Mouse (Mus musculus) CH12F3 (cell line): Measurements from ENCODE around the gene Siah1a.

ENCODE experiments used
- in situ Hi-C: fragments of 300-500 bp; cut with MboI; formaldehyde crosslinking; loops from 2 replicates; pipeline ENCODE4 v1.14.3; 2020; ENCODE audit warnings: low sequenced_read_pairs

The Siah1a gene

GRCm38 (mm10) chr8:86745935-86746441 lies 254 bp upstream of the Siah1a start:
- in situ Hi-C loops = no loop called here

DNA sequence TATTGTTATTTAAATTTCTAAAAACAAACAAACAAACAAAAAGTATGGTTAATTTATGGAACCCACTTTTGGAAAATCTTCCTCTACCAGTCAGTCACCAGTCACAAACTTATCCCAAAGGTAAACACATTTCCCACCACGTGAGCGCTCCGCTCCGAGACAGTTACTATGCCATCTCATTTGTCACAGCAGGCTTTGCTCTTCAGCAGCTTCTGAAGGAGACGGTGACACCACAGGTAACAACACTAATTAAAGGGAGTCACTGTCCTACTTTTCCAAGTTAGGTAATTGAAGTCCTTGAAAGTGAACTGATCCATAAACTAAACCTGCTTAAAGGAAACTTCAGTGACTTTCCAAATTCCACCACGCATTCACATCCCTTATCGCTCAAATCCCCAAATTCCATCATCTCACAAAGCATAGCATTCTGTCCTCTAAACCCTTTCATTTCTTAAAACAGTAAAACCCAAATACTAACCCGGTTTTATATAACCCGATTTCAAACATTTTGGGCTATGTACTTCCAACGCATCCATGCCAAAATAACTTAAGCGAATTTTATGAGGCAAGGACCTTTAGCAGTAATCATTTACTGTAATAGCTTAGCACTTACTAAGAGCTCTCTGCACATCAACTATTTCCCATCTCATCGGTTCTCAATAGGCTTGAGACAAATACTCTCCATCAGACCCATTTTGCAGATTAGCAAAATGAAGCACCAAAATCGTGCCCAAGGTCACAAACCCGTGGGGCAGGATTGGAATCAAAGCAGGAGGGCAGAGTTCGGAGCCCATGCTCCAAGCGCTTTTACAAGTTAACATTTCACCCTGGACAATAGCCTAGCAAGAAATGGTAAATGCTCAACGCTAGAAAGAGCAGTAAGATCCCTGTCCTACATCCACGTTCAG lies 1.2 kb downstream of the Siah1a start:
- in situ Hi-C loops = no loop called here

- in situ Hi-C loops = no loop called here
Measured at GRCm38 (mm10) chr8:86742605-86743345, 3.0 kb downstream of the Siah1a start.

GRCm38 (mm10) chr8:86741627-86742026 lies 4.1 kb downstream of the Siah1a start:
- in situ Hi-C loops = no loop called here

- in situ Hi-C loops = no loop called here
Measured at GRCm38 (mm10) chr8:86740899-86741298, 4.8 kb downstream of the Siah1a start.

DNA sequence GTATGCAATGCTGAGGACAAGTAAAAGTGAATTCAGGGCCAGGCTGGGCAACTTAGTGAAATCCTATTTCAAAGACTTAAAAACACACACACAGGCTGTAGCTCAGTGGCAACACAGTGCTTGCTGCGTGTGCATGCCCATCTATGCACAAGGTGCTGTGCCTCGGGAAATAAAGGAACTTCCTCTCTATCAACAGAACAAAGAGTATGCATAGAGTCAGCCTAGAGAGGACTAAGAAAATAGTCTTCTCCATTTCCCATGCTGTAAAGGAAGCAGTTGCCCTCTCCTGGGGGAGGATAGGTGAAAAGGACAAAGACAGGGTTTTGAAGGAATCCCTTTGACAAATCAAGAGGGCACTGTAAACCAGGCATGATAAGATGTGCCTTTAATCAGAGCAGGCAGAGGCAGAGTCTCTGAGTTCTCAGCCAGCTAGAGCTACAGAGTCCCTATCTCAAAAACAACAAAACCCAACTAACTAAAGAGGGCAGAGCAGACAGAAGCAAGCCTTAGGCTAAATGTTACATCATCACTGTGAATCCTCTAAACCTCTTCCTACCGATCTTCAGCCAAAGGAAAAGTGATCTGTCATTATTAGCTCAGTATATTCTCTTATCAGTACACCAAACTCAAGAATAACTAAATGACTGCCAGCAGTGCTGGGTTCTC lies 10.2 kb downstream of the Siah1a start:
- in situ Hi-C loops = no loop called here

GRCm38 (mm10) chr8:86734954-86735353 lies 10.8 kb downstream of the Siah1a start:
- in situ Hi-C loops = no loop called here

- in situ Hi-C loops = no loop called here
Measured at GRCm38 (mm10) chr8:86734171-86734570, 11.6 kb downstream of the Siah1a start.

- in situ Hi-C loops = no loop called here
Measured at GRCm38 (mm10) chr8:86730860-86731259, 14.9 kb downstream of the Siah1a start.

DNA sequence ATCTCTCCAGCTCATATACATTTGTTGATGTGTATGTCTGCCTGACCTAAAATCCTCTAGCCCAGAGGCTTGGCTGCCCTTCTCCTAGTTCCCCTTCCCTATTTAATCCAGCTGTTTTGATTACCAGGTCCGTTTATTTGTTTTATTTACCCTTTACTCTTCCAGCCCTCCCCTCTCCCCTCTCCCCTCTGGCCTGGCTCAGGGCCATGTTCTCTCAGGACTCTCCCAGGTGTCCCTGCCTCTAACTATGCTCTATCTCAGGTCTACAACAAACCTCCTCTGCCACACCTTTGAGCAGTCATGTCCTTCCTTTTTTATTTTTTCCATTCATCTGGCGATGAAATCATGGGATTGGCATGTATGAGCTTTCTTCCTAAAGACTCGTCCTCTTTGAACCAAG lies 15.4 kb downstream of the Siah1a start:
- in situ Hi-C loops = no loop called here

DNA sequence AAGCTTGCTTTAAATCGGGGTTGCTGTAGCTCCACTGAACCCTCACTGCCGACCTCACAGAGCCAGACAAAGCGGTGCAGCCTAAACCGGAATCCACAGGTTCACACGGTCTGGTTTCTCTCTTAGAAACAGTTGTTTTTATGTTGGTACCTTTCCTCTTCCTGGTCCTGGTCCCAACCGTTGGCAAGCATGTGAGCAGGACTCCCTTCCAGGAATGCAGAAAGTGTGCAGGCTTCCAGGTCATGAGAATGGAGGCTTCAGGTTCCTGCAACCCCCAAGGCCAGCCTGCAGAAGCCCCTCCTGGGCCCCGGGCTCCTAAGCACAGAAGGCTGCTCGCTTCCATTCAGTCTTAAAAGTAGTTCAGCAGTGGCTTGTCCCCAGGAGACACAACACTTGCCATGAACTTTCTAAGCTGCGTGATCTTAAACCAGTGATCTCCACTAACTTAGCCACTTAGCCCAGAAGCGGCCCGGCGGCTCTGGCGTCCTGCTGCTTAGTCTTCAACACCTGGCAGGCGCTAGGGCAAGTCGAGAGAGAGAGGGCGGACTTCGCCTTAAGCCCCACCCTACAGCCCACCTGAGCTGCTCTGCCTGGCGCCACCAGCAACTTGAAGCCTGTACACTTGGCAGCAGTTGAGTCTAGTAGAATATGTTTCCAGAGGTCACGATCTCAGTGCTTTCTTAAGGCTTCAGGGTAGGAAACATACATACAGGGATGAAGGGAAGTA lies 17.3 kb downstream of the Siah1a start:
- in situ Hi-C loops = no loop called here

DNA sequence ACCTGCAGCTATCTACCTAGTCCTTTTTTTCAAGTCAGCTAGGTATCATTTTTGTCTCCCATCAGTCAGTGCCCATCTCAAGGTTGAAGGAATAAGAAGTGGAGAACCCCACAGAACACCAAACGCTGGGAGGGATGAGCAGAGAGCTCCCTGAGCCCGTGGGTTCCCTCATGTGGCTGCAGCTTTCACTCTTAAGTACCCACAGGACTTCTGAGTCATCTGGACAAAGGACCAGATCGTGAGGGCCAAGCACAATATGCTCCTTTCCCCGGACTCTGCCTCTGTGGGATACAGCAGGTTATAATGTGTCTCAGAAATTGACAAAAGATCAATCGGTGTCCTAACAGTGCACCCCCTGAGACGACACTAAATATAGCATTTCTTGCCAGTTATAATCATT lies 18.8 kb downstream of the Siah1a start:
- in situ Hi-C loops = no loop called here

- in situ Hi-C loops = no loop called here
Measured at GRCm38 (mm10) chr8:86721490-86721889, 24.2 kb downstream of the Siah1a start.

GRCm38 (mm10) chr8:86720756-86721459 lies 24.8 kb downstream of the Siah1a start:
- in situ Hi-C loops = no loop called here

DNA sequence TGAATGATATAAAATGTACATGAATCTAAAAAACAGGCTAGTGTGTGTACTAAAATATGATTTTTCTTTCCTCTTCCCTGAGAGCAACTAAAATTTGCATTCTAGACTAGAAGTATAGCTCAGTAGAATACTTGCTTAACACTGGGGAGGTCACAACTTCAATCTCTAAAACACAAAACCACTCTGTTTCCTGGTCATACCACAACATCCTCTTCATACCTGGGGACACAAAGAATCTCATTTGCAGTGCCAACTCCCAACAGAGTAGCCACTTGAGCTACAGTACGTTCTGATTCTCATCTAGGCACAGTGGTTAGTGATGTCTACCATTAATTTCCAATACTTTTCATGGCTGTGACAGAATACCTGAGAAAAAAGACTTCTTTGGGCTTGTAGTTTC lies 26.4 kb downstream of the Siah1a start:
- in situ Hi-C loops = no loop called here

- in situ Hi-C loops = no loop called here
Measured at GRCm38 (mm10) chr8:86718332-86718994, 27.3 kb downstream of the Siah1a start.

GRCm38 (mm10) chr8:86713407-86714188 lies 32.1 kb downstream of the Siah1a start:
- in situ Hi-C loops = no loop called here

DNA sequence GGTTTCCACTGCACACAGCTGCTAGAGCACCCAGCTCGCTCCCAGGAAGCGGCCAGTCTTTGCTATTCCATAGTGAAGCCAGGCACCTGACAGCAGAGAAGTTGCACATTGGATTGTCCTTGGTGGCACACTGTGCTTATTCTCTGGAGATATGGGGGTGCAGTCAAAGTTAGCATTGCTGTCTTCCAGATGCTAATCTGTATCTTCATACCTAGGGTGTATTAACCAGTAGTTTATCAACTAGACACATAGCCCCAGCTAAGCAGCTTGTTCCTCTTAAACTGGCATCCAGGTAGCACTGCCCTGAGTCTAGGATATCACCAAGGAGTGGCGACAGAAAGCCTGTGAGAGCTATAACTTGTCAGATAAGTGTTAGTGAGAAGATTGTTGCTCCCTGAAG lies 33.1 kb downstream of the Siah1a start:
- in situ Hi-C loops = no loop called here

- in situ Hi-C loops = no loop called here
Measured at GRCm38 (mm10) chr8:86707873-86708272, 37.9 kb downstream of the Siah1a start.
